Mouse (Mus musculus) cerebellum, adult (tissue): ENCODE data around the gene AI854703.

Experiments used
- ATAC-seq: cut with Nextera tagmentation; 2 replicates; pipeline ENCODE4 v1.9.2; 2017; ENCODE audit warnings: mild to moderate bottlenecking, moderate library complexity, mixed read lengths; ENCODE audit not compliant: insufficient number of reproducible peaks, low FRiP score, low TSS enrichment

The AI854703 gene

DNA sequence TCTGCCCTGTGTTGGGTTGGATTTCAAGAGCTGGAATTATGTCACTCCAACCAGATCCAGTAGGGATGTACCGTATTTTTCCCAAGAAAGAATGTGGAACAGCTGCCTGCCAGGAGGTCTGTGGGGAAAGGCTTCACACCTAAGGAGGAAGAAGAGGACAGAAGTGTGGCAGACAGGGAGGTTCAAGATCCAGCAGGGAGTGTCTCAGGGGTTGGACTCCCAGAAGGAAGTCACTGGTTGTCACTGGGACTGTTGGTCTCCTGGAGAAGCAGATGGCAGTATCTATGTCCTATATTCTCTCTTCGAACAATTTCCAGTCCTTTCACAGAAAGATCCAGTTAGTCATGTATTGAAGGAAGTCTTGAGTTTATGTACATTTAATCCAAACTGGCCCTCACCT lies 21.0 kb downstream of the AI854703 start:
- no peak for ATAC-seq

GRCm38 (mm10) chr6:48648779-48649178 lies 22.2 kb downstream of the AI854703 start:
- no peak for ATAC-seq

DNA sequence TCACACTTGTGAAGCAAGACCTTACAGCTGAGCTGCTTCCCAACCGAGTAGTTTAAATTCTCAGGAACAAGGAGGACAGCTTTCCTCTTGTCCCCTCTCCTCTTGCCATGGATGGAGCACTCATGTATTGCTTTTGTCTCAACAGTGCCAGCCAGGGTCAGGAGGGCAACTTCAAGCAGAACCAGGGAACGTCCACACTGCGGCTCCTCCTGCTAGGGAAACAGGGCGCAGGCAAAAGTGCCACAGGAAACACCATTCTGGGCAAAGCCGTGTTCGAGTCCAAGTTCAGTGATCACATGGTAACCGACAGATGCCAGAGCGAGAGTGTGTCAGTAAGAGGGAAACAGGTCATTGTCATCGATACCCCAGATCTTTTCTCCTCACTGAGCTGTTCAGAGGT lies 23.5 kb downstream of the AI854703 start:
- ATAC-seq, result no peak

DNA sequence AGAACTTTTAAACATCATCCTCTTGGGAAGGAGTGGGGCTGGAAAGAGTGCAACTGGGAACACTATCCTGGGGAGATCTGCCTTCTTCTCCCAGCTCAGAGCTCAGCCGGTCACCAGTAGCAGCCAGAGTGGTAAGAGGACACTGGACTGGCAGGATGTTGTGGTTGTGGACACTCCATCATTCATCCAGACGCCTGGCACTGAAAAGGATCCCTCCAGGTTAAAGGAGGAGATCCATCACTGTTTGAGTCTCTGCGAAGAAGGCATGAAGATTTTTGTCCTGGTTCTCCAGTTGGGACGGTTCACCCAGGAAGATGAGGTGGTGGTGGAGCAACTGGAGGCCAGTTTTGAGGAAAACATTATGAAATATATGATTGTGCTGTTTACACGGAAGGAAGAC lies 32.2 kb downstream of the AI854703 start:
- ATAC-seq, result no peak

- no peak for ATAC-seq
These were observed 38.2 kb downstream of the AI854703 start for GRCm38 (mm10) chr6:48664750-48665149.

- no peak for ATAC-seq
These were observed 38.9 kb downstream of the AI854703 start for GRCm38 (mm10) chr6:48665471-48665870.

DNA sequence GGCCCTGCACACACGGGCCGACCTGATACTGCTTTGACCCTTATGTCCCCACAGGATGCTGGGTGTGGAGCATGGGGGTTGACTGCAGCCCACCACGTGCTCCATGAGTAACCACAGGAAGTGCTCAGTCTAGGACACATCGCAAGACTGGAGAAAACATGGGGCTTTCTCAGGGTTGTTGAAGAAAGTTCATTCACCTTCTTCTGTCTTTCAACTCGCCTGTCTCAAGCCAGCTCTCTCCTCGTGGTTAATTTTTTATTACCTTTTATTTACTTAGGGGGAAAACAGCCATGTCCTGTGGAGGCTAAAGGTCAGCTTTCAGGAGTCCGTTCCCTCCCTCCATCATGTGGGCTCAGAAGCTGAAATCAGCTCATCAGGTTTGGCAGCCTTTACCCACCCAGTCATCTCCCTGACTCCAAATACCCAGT lies 39.6 kb downstream of the AI854703 start:
- ATAC-seq, result no peak

DNA sequence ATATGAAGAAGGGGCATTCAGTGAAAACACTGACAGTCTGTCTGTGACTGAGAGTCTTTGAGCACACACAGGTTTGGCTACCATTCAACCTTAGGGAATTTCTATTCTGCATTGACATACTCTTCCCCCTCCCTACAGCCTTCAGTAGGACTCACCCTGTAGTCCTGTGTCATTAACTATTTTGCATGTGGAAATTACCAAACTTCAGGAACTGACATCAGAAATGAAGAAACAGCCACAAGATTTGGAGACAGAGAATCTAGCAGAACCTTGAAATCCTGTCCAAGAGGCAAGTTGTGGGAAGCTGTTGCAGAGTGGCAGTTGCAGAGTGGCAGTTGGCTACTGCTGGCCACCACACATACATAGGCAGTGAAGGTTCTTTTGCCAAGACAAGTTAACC lies 41.5 kb downstream of the AI854703 start:
- no peak for ATAC-seq

DNA sequence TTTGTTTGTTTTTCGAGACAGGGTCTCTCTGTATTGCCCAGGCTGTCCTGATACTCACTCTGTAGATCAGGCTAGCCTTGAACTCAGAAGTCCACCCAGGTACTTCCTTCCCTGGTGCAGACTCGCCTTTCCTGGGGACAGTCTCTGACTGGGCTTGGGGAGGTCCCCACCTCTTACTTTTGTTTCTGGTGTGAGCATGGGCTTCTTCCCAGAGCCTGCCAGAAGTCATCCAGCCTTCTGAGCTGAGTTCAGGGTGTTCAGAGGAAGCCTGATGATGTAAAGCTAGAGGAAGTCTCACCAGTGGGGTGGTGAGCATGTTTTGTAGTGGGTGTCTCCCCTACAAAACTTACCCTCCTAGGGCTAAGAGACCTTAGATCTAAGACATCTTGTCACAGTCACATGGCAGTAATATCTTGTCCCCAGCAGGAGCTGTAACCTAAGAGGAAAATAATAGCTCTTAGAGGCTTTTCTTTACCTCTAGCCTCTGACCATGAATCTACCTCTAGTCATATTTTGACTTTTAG lies 42.9 kb downstream of the AI854703 start:
- no peak for ATAC-seq

GRCm38 (mm10) chr6:48674291-48675058 lies 47.9 kb downstream of the AI854703 start:
- ATAC-seq, result no peak

DNA sequence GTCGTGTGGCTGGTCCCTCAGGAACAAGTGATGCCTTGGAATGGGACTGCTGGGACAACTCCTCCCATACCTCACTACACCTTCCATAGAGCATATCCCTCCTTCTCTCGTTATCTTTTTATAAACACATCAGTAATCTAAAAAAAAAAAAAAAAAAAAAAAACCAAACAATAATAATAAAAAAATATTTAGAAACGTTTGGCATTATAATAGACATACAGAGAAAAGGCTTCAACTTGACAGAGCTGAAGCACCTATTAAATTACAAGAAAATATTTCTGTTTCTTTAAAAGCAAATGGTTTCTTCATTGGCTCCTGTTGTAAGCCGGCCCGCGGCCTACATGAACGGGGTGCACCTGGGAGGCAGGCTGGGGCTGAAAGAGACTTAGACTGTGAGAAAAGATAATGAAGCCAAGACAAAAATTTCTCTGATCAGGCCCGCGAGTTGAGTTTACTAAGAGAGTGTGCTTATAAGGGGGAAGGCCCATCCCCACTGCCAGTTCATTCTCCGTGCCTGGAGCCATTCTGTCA lies 48.9 kb downstream of the AI854703 start:
- no peak for ATAC-seq

DNA sequence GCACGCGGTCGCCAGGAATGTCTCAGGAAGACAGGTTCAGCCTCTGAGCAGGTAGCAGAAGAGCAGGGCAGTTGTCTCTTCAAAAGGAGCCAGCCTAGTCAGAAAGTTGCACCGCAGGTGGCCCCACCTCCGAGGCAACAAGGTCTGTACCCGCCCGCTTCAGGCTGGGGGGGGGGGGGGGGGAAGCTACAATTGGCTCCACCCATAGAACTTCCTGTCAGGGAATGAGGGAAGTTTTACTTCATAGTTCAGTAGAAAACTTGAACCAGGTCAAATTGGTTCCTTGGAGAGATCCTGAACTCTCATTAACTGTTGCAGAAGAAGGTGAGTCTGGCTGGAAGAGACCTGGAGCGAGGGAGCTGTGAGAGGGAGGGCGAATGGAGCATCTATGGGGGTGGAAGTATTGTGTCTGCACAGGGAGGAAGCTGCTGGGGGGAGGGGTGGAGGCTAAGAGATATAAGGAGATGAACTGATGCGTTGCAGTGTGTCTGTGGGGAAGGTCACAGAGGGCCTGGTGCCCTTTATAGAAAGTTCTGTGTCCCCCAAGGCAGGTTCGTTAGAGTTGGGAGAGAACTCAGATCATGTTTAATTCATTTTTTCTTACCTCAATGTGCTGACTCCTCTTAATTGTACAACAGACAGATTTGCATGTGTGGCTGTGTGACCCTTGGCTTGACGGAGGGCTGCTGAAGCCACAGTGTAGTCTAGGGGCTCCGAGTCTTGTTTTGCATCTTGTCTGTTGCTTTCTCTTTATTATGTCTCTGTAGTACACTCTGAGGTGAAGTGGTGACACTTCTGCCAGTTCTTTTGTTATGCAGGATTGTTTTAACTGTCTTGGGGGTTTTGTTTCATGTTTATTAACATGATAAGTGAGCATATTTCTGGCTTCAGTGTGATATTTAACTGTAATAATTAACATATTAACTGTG lies 49.6 kb downstream of the AI854703 start, which contains the start of gene Gimap9:
Gene Gimap9, plus strand, starts transcription at position 199 of the 929 bp plus-strand sequence.
- no peak for ATAC-seq

- ATAC-seq, result no peak
These were observed 50.4 kb downstream of the AI854703 start for GRCm38 (mm10) chr6:48676860-48677415.

GRCm38 (mm10) chr6:48677492-48678345 lies 51.2 kb downstream of the AI854703 start:
- ATAC-seq, result no peak

DNA sequence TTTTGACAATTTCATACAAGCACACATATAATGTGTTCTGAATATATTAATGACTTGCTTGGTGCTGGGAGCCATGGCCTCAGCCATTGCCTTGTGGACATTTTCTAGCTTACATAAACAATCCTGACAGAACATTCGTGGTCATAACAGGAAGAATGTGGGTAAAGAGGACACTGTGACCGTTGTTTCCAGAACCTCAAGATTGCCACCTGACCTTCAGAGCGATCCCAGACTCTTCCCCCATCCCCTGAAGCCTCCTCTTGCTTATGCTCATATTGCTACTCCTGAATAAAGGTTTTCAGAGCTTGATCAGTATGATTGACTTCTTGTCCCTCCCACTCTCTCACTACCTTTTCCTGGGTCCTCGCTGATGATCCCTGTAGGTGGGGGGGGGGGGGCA lies 51.8 kb downstream of the AI854703 start:
- ATAC-seq, result no peak

- ATAC-seq, result no peak
These were observed 53.1 kb downstream of the AI854703 start for GRCm38 (mm10) chr6:48679701-48680100.

DNA sequence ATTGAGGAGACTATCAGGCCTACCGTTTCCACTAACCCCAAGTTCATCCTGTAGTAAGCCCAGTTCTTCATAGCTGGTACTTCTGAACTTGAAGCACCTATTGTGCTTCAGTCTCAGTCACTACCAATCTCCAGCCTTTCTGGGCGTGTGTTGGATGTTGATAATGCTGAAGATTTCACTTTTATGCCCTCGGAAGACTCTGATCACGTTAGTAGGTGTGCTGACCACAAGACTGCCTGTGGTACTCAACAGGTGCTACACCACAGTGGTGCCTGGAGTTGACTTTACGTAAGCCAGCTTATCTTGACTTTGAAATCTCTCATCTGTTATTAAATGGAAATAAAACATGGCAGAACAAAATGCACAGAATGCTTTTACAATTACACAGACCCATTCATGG lies 53.9 kb downstream of the AI854703 start:
- ATAC-seq, result no peak

- no peak for ATAC-seq
These were observed 55.0 kb downstream of the AI854703 start for GRCm38 (mm10) chr6:48681472-48682090.

- no peak for ATAC-seq
These were observed 55.7 kb downstream of the AI854703 start for GRCm38 (mm10) chr6:48682271-48682670.
